Mouse (Mus musculus): ENCODE data around the gene Ptch2. TPM values are rescaled to one million over a fixed set of nuclear protein-coding genes. Genes with fewer than 3 reads are reported as not detected.

The Ptch2 gene
- polyA plus RNA-seq, 1 experiment from 2014 or later: 7.0 TPM

DNA sequence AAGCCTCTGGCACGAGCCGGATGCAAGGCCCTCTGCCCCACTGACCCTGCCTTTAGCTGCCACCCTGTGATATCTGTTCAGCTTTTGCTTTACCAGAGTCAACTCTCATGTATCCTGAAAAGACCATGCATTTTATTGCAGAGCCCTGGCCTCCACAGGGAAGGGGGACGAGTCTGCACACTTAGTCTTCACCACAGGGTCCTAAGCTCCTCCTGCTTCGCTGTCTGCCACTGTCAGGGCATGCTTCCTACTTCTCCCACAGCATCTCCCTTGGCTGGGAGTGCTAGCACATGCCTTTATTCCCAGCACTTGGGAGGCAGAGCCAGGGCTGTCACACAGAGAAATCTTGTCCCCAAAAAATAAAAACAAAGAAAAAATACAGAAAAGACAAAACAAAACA lies 65.3 kb downstream of the Ptch2 start:
- H3K4me3 ChIP-seq (replicated peaks): no peak overlapping the region
- no peaks in the 10 kb centered on the region for H3K27me3 ChIP-seq (replicated peaks)
- H3K36me3 ChIP-seq: peaks cover 43% of the 10 kb centered on the region
- H3K9ac ChIP-seq: no peak overlapping the region
- H3K4me1 ChIP-seq: no peaks in the 10 kb centered on the region
- WGBS: 74% methylated on average over 4 of the region's 4 CpGs
- no peak overlapping the region for H3K27ac ChIP-seq
- H3K9me3 ChIP-seq: no peaks in the 10 kb centered on the region
- no peak overlapping the region for H3K4me2 ChIP-seq
- ATAC-seq (ENCODE audit: insufficient read depth, low FRiP score, low read depth): no peak

Small RNAs within 50 kb of the gene (microRNA-seq; reads per million reads assigned to microRNA genes)
- gene Gm22398: not detected

Other genes with a start within 250 kb of the Ptch2 start
- 0.58 and 0.67 TPM in 2 replicates for gene Zswim5, start 218.7 kb upstream of the Ptch2 start, polyA plus RNA-seq (2015; fragmentation: Nextera tagmentation; extraction: Ambion mirVana)
- gene Urod, start 101.7 kb upstream of the Ptch2 start, polyA plus RNA-seq (2015; fragmentation: Nextera tagmentation; extraction: Ambion mirVana): 82.0 and 97.4 TPM in 2 replicates
- gene Hectd3, start 100.8 kb upstream of the Ptch2 start, polyA plus RNA-seq (2015; fragmentation: Nextera tagmentation; extraction: Ambion mirVana): 10.0 and 10.1 TPM in 2 replicates
- gene Eif2b3, start 76.7 kb upstream of the Ptch2 start, polyA plus RNA-seq (2015; fragmentation: Nextera tagmentation; extraction: Ambion mirVana): 35.3 and 36.4 TPM in 2 replicates
- gene Btbd19, start 29.6 kb downstream of the Ptch2 start, polyA plus RNA-seq (2015; fragmentation: Nextera tagmentation; extraction: Ambion mirVana): 6.7 and 7.6 TPM in 2 replicates
- gene Tctex1d4, start 30.7 kb downstream of the Ptch2 start, polyA plus RNA-seq (2015; fragmentation: Nextera tagmentation; extraction: Ambion mirVana): 0.24 TPM in 1 of 2 replicates, not detected in the other
- gene Plk3, start 37.9 kb downstream of the Ptch2 start, polyA plus RNA-seq (2015; fragmentation: Nextera tagmentation; extraction: Ambion mirVana): 3.8 and 4.7 TPM in 2 replicates
- gene Rps8, start 60.2 kb downstream of the Ptch2 start, polyA plus RNA-seq (2015; fragmentation: Nextera tagmentation; extraction: Ambion mirVana): 968 and 983 TPM in 2 replicates
- 40.4 and 47.7 TPM in 2 replicates for gene Kif2c, start 86.6 kb downstream of the Ptch2 start, polyA plus RNA-seq (2015; fragmentation: Nextera tagmentation; extraction: Ambion mirVana)
- 13.2 and 13.5 TPM in 2 replicates for gene Tmem53, start 155.9 kb downstream of the Ptch2 start, polyA plus RNA-seq (2015; fragmentation: Nextera tagmentation; extraction: Ambion mirVana)
- 0.32 and 0.46 TPM in 2 replicates for gene Armh1, start 156.1 kb downstream of the Ptch2 start, polyA plus RNA-seq (2015; fragmentation: Nextera tagmentation; extraction: Ambion mirVana)